Mouse (Mus musculus) lung, postnatal 0 days (tissue): ENCODE measurements around the gene Fyn.

ENCODE experiments used
- CTCF ChIP-seq: IDR thresholded peaks from 2 replicates; pipeline ENCODE4 v1.5.1; 2016; ENCODE audit warnings: antibody characterized with exemption, mild to moderate bottlenecking
- EP300 ChIP-seq: IDR thresholded peaks from 2 replicates; pipeline ENCODE4 v1.6.1; 2016; ENCODE audit warnings: antibody characterized with exemption, mild to moderate bottlenecking, control low read depth

GRCm38 (mm10) chr10:39597116-39597791 lies 228.6 kb downstream of the Fyn start:
- TF ChIP-seq CTCF = no peak
- TF ChIP-seq EP300 = no peak
